Mouse (Mus musculus): ENCODE results near the gene Sec22b.

- TF ChIP-seq ZC3H11A (IDR thresholded peaks at IDR 0.05; ENCODE audit: borderline replicate concordance, low read depth, low read length) (no peak), CHD2 (IDR thresholded peaks at IDR 0.05; ENCODE audit: low read depth, low read length) (no peak), ZNF384 (IDR thresholded peaks at IDR 0.05; ENCODE audit: low read depth, low read length) (no peak)
Measured at GRCm38 (mm10) chr3:97888168-97888901, 12.7 kb upstream of the Sec22b start, which contains the start of gene Pde4dip.

All from ES-E14 (cell line).